Mouse (Mus musculus) midbrain, embryonic 16.5 days (tissue): ENCODE results near the gene Fyco1. TPM values are rescaled to one million over a fixed set of nuclear protein-coding genes. Genes with fewer than 3 reads are reported as not detected.

Source experiments
- ATAC-seq: fragments of 200-750 bp; cut with Nextera tagmentation; 2 replicates; pipeline ENCODE4 v1.8.0; 2017; ENCODE audit warnings: moderate TSS enrichment
- H3K27ac ChIP-seq: fragments of 300-500 bp; sonication (generic); 2 replicates; pipeline ENCODE4 v1.5.1; 2014; ENCODE audit warnings: mild to moderate bottlenecking, low read length, mixed read lengths
- H3K27me3 ChIP-seq: fragments of 300-500 bp; sonication (generic); 2 replicates; pipeline ENCODE4 v1.6.1; 2014; ENCODE audit warnings: low read depth, low read length, mixed read lengths; ENCODE audit not compliant: control insufficient read depth, insufficient read depth
- H3K36me3 ChIP-seq: fragments of 300-500 bp; sonication (generic); 2 replicates; pipeline ENCODE4 v1.6.1; 2014; ENCODE audit warnings: mild to moderate bottlenecking, low read length, moderate library complexity, mixed read lengths; ENCODE audit not compliant: control insufficient read depth, insufficient read depth
- H3K4me1 ChIP-seq: fragments of 300-500 bp; sonication (generic); 2 replicates; pipeline ENCODE4 v1.6.1; 2014; ENCODE audit warnings: mild to moderate bottlenecking, low read length, mixed read lengths; ENCODE audit not compliant: control insufficient read depth, insufficient read depth
- H3K4me2 ChIP-seq: fragments of 300-500 bp; sonication (generic); 2 replicates; pipeline ENCODE4 v1.6.1; 2014; ENCODE audit warnings: mild to moderate bottlenecking, low read length, mixed read lengths
- H3K4me3 ChIP-seq: fragments of 300-500 bp; sonication (generic); 2 replicates; pipeline ENCODE4 v1.5.1; 2014; ENCODE audit warnings: low read depth, mild to moderate bottlenecking, low read length, moderate library complexity, mixed read lengths
- H3K9ac ChIP-seq: fragments of 300-500 bp; sonication (generic); 2 replicates; pipeline ENCODE4 v1.6.1; 2014; ENCODE audit warnings: low read depth, low read length, mixed read lengths
- H3K9me3 ChIP-seq: fragments of 300-500 bp; sonication (generic); replicated peaks from 2 replicates; pipeline ENCODE4 v1.6.1; 2014; ENCODE audit warnings: mild to moderate bottlenecking, low read length, mixed read lengths; ENCODE audit not compliant: control insufficient read depth, poor library complexity, severe bottlenecking
- WGBS: fragments of 180-500 bp; shearing (Covaris S2); extraction: QIAGEN DNeasy Blood & Tissue Kit; methylation state at CpG from one replicate; pipeline ENCODE4 v1.1.7; 2014; 5-methylcytosine and 5-hydroxymethylcytosine counted together
- polyA plus RNA-seq: library from polyadenylated mRNA; unstranded; fragments of >200 nt; fragmentation: Nextera tagmentation; extraction: Ambion mirVana; gene quantifications from 2 replicates; pipeline ENCODE4 v1.2.1, GENCODE M21; 2015

Gene Fyco1
- polyA plus RNA-seq = 18.1 and 18.2 TPM in 2 replicates

DNA sequence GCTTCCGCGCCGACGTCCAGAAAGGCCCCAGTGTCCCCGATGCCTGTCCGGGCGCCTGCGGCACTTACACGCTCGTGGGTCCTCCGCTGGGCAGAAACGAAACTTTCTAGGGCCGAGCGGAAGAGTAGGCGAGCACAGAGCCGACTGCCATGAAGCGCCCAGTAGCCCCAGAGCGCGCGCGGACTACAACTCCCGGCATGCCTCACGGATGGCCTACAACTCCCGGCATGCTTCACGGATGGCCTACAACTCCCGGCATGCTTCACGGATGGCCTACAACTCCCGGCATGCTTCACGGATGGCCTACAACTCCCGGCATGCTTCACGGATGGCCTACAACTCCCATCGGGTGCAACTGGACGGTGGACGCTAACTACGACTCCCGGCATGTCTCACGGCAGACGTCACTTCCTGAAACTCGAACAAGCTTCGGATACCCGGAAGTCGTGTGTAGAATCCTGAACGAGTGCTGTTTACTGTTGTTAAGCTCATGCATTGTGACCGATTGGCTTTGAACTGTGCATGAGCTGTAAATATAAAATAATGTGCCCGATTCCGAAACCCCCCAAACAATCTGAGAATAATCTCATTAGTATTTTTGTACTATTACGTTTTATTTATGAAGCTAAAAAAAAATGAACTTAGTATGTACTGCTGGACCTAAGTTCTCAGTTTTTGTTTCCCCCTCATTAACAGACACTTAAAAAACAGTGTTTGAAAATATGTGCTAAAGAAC, at the start of gene Fyco1:
Gene Fyco1, minus strand, starts transcription at position 187 of the 736 bp plus-strand sequence.
- Histone ChIP-seq H3K4me2 (peak within 1 kb of the TSS; percentile 70), H3K4me1 (peaks cover 8% of the 10 kb centered on the region), H3K9me3 (no peaks in the 10 kb centered on the region), H3K4me3 (peak within 1 kb of the TSS; percentile 78), H3K36me3 (no peaks in the 10 kb centered on the region), H3K27ac (peak within 1 kb of the TSS; percentile 80), H3K9ac (peak within 1 kb of the TSS; percentile 70), H3K27me3 (no peaks in the 10 kb centered on the region)
- peak; percentile 98 for ATAC-seq
- WGBS = under 1% methylated on average over 47 of the region's 47 CpGs

DNA sequence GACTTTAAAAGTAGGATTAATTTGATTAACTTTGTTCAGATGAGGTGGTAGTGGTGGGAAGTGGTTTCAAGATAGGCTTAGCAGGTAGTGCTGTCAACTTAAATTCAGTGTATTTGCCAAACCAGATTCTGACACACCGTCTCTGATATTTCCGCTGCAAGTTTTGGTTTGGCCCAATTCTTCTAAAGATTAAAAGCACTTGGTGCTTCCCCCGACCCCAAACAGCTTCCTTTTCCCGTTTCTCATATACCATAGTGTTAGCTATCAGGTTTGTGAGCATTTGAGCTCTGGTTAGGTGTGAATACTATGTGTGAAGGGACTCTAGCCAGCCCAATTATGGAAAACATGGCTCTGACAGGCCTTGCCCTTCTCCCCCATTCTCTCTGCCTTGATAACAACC, 20.4 kb upstream of the Fyco1 start:
- WGBS = 74% methylated on average over 4 of the region's 4 CpGs
- H3K27ac ChIP-seq = no peak overlapping the region
- ATAC-seq = no peak

DNA sequence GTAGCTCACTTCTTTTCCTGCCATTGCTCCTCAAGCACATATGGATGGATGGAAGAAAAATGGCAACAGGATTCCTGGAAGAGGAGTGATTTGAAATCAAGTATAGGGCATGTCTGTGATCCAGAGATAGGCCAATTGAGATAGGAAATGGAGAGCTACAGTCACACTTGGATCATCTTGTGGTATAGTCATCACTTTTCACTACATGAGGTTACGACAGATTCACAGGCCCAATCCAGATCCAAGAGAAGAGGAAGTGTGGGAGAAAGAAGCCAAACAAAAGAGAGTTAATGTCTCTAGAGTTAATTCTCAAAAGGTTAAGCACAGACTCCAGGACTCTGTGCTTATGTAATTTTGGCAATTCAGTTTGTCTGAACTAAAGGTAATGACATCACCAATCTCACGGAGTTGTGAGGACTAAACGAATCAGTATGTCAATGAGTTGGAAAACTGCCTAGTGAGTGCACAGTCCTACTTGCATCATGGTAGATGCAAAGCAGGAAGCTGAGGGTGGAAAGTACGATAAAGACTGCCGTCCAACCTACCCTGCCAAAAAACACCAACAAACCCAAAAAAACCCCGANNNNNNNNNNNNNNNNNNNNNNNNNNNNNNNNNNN, 17.6 kb upstream of the Fyco1 start:
- Histone ChIP-seq H3K36me3 (no peaks in the 10 kb centered on the region), H3K9ac (no peak overlapping the region), H3K4me2 (no peak overlapping the region), H3K27me3 (no peaks in the 10 kb centered on the region), H3K9me3 (no peaks in the 10 kb centered on the region), H3K4me3 (no peak overlapping the region), H3K4me1 (no peaks in the 10 kb centered on the region), H3K27ac (no peak overlapping the region)
- whole genome bisulfite sequencing = 87% methylated on average over 3 of the region's 6 CpGs
- no peak for ATAC-seq

More for the DNA sequence above, 20.4 kb upstream of the Fyco1 start:
- H3K4me2 ChIP-seq = no peak overlapping the region
- H3K4me1 ChIP-seq = no peaks in the 10 kb centered on the region
- no peaks in the 10 kb centered on the region for H3K27me3 ChIP-seq
- no peak overlapping the region for H3K9ac ChIP-seq
- no peaks in the 10 kb centered on the region for H3K36me3 ChIP-seq
- no peak overlapping the region for H3K4me3 ChIP-seq
- H3K9me3 ChIP-seq = no peaks in the 10 kb centered on the region

DNA sequence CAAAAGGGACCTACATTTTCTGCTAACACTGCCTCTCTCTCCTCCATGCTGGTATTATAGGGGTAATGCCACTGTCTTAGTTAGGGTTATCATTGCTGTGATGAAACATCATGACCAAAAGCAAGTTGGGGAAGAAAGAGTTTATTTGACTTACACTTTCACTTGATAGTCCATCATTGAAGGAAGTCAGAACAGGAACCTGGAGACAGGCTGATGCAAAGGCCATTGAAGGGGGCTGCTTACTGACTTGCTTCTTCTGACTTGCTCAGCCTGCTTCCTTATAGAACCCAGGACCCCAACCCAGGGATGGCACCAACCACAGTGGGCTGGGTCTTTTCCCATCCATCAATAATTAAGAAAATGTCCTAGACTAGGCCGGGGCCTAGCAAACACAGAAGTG, 11.9 kb upstream of the Fyco1 start:
- Histone ChIP-seq H3K27ac (no peak overlapping the region), H3K4me3 (no peak overlapping the region), H3K36me3 (no peaks in the 10 kb centered on the region), H3K4me1 (no peaks in the 10 kb centered on the region), H3K4me2 (no peak overlapping the region), H3K9ac (no peak overlapping the region), H3K9me3 (no peaks in the 10 kb centered on the region), H3K27me3 (no peaks in the 10 kb centered on the region)
- no peak for ATAC-seq
- WGBS = 89% methylated on average over 1 of the region's 1 CpGs

DNA sequence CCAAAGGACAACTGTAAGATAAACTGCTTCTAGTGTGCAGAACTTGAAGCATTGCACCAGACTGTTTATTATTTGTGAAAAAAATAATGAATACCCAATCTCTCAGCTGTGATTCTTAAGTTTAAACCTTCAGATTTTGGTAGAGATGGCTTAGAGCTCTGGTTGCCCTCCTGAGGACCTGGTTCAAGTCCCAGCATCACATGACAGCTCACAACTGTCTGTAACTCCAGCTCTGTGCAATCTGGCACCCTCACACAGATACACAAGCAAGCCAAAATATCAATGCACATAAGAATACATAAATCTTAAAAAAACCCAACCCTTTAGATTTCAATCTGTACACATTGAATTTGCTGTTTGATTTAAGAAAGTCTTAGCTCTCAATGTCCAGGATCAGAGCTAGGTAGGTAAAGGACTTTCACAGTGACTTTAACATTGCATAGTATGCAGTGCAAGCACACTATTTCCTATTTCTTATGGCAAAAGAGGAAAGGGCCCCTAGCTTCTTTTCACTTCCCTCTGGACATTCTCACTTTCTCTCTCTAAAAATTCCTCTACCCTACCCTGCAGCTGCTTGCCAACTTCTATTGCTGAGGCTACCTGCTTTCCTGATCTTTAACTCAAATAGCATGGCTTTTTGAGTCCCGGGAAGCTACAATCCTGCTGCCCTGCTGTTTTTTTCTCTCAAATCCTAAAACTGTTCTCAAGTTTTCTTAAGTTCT, 11.4 kb upstream of the Fyco1 start:
- H3K4me2 ChIP-seq = no peak overlapping the region
- no peaks in the 10 kb centered on the region for H3K27me3 ChIP-seq
- H3K4me1 ChIP-seq = no peaks in the 10 kb centered on the region
- H3K4me3 ChIP-seq = no peak overlapping the region
- ATAC-seq = no peak
- 80% methylated on average over 1 of the region's 1 CpGs for WGBS
- no peaks in the 10 kb centered on the region for H3K36me3 ChIP-seq
- no peak overlapping the region for H3K9ac ChIP-seq
- H3K9me3 ChIP-seq = no peaks in the 10 kb centered on the region
- no peak overlapping the region for H3K27ac ChIP-seq

DNA sequence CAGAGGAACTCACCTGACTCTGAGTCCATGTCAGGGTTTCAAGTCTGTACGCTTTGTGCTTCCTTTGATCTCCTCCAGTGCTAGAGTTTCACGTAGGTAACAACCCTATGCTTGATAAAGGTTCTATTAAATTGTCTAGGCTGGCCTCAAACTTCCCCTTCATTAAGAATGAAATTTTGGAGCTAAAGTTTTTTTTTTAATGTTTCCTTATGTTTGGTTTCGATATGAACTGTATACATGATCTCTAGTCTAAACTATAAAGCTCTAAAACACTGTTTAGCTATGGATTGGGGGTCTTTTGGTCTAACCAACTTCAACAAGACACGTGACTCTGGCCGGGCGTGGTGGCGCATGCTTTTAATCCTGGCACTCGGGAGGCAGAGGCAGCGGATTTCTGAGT, 10.2 kb upstream of the Fyco1 start, which contains the start of gene Xcr1:
Gene Xcr1, minus strand, starts transcription at position 101 of the 400 bp plus-strand sequence.
- no peaks in the 10 kb centered on the region for H3K4me1 ChIP-seq
- no peak for ATAC-seq
- no peak within 1 kb of the TSS for H3K4me3 ChIP-seq
- no peaks in the 10 kb centered on the region for H3K36me3 ChIP-seq
- H3K9ac ChIP-seq = no peak within 1 kb of the TSS
- no peak within 1 kb of the TSS for H3K27ac ChIP-seq
- no peaks in the 10 kb centered on the region for H3K9me3 ChIP-seq
- 93% methylated on average over 9 of the region's 9 CpGs for WGBS
- H3K4me2 ChIP-seq = no peak within 1 kb of the TSS
- H3K27me3 ChIP-seq = no peaks in the 10 kb centered on the region

DNA sequence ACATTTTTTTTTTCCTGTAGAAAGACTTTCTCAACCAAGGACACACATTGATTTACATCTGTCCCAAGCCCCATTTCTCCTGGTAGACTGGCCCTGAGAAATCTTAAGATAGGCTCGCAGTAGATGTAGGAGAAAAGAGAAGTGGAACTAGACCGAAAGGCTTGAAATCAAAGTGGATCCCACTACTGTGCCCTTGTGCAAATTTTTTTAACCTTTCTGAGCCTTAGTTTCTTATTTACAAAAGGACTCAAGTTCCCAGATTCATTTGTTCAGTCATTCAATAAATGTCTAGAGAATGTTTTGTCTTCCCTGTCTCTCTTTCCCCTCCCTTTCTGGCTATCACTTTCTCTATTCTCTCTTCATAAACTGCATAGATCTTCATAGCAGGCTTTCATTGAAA, 5.1 kb upstream of the Fyco1 start:
- ATAC-seq = no peak
- no peak overlapping the region for H3K4me3 ChIP-seq
- WGBS = 88% methylated on average over 2 of the region's 2 CpGs
- peaks cover 3% of the 10 kb centered on the region; the same call in 1 of the 2 replicates for H3K4me1 ChIP-seq
- H3K4me2 ChIP-seq = no peak overlapping the region
- H3K9ac ChIP-seq = no peak overlapping the region
- H3K9me3 ChIP-seq = no peaks in the 10 kb centered on the region
- H3K36me3 ChIP-seq = no peaks in the 10 kb centered on the region
- no peak overlapping the region for H3K27ac ChIP-seq
- H3K27me3 ChIP-seq = no peaks in the 10 kb centered on the region

DNA sequence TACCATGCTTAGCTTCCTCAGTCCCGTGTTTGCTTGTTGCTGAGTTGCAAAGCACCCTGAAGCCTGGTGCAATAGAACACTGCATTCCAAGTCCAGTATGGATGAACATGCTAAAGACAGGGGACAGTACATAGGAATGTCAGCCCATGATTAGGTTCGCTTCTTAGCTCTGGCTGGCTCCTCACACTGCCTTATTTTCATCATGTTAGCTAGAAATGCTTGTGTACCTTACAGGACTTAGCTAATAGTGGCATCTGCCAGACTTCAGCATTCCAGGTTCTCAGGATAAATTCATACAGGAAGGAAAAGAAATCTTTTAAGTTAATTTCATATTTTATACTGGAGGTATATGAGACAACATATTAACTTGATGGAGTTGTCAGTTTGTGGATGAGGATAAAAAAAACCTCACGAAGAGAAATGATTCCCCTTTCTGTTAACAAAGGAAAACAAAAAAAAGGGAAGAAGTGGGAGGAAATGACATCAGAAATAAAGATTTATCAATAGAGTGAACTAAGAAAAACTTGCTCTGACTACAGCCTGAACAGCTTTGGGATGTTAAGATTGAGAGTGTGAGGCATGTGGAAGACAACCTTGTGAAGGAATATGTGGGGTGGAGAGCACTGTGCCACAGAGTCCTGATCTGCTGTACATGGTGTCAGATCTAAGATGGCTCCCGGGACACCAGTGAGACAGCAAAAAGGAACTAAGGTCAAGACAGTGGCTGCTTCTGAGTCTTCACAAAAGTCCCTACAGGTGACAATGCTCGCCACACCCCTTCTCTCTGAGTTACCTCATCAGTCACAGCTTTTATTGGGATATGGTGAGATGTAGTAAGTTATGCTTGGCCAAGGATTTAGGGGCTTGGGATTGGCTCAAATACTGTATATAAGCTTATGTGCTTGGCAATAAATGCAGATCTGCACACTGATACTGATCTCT, 1.0 kb upstream of the Fyco1 start:
- no peaks in the 10 kb centered on the region for H3K36me3 ChIP-seq
- peak overlapping the region; percentile 60 for H3K27ac ChIP-seq
- H3K9ac ChIP-seq = peak overlapping the region; percentile 64
- H3K27me3 ChIP-seq = no peaks in the 10 kb centered on the region
- H3K4me2 ChIP-seq = peak overlapping the region; percentile 70
- H3K4me1 ChIP-seq = peaks cover 8% of the 10 kb centered on the region
- 62% methylated on average over 5 of the region's 5 CpGs for WGBS
- ATAC-seq = peak; percentile 25
- no peaks in the 10 kb centered on the region for H3K9me3 ChIP-seq
- peak overlapping the region; percentile 37 for H3K4me3 ChIP-seq
